Mouse (Mus musculus): ENCODE data around the gene Parpbp. TPM values are rescaled to one million over a fixed set of nuclear protein-coding genes. Genes with fewer than 3 reads are reported as not detected.

Parpbp gene
- polyA plus RNA-seq, 1 experiment, result 0.16 TPM

DNA sequence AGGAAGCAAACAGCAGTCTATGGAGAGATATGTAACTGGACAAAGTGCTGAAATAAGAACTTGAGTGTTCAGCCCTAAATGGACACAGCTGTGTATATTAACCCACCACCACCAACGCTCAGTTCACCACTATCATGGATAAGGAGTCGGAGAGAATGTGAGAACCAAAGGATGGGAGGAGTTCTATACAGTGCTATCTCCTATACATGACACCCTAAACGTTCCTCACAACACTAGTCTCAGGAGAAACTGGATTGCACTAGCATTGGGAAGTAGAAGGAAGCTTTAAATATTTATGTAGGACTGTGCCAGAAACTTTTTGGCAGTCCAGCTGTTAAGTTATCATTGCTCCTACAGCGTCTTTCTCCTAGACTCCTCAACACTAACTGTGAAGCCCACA lies 102.4 kb downstream of the Parpbp start:
- H3K4me3 ChIP-seq (replicated peaks), result no peak overlapping the region
- no peaks in the 10 kb centered on the region for H3K36me3 ChIP-seq (replicated peaks; ENCODE audit: low read length)
- TF ChIP-seq FLI1 (IDR thresholded peaks at IDR 0.05; ENCODE audit: low read length) (no peak), GATA1 (IDR thresholded peaks at IDR 0.05; ENCODE audit: borderline replicate concordance, low read length) (no peak)
- peaks cover 7% of the 10 kb centered on the region; the same call in 1 of the 2 replicates for H3K9me3 ChIP-seq
- H3K27me3 ChIP-seq (replicated peaks), result no peaks in the 10 kb centered on the region
- H3K4me1 ChIP-seq, result no peaks in the 10 kb centered on the region

Other genes starting within 250 kb of the Parpbp start
- not detected in 2 replicates for gene Pmch, start 55.9 kb downstream of the Parpbp start, polyA plus RNA-seq (2012; ENCODE audit: insufficient read depth, low replicate concordance)
- gene Nup37, start 51 bp upstream of the Parpbp start, polyA plus RNA-seq (2012; ENCODE audit: insufficient read depth, low replicate concordance), result 2.3 TPM in 1 of 2 replicates, not detected in the other
- 3.9 and 27.8 TPM in 2 replicates for gene Washc3, start 54.2 kb upstream of the Parpbp start, polyA plus RNA-seq (2012; ENCODE audit: insufficient read depth, low replicate concordance)
- 0.72 TPM in 1 of 2 replicates, not detected in the other for gene Dram1, start 232.1 kb upstream of the Parpbp start, polyA plus RNA-seq (2012; ENCODE audit: insufficient read depth, low replicate concordance)
- 0.57 TPM in 1 of 2 replicates, not detected in the other for gene Gnptab, start 232.2 kb upstream of the Parpbp start, polyA plus RNA-seq (2012; ENCODE audit: insufficient read depth, low replicate concordance)